Mouse (Mus musculus) cerebellum, adult (tissue): ENCODE results near the gene Zglp1.
A peak's percentile ranks its signal among the peaks of the same experiment; 100 is the strongest.

Experiments used
- ATAC-seq: cut with Nextera tagmentation; 2 replicates; pipeline ENCODE4 v1.9.2; 2017; ENCODE audit warnings: mild to moderate bottlenecking, moderate library complexity, mixed read lengths; ENCODE audit not compliant: insufficient number of reproducible peaks, low FRiP score, low TSS enrichment

Gene Zglp1

GRCm38 (mm10) chr9:21067006-21067684 is at the start of gene Zglp1:
Gene Zglp1, minus strand, starts transcription at chr9:21067093.
- no peak for ATAC-seq

DNA sequence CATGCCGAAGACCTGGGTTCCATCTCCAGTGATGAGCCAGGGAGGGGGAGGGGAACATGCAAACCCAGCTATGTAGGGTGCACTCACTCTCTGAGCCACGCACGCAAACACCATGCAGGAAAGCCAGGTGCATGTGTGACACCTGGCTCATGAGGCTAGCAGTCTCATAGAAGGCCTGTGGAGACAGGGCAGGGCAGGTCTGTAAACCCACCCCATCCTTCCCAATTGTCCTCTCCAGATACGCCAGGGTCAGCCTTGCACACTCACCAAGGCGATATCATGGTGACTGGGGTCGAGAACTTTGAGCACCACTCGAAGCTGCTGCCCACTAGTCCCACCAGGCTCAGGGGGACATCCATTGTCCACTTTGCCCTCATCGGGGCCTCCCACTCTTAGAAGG is 48.2 kb upstream of the Zglp1 start:
- no peak for ATAC-seq

GRCm38 (mm10) chr9:21114190-21114589 is 47.3 kb upstream of the Zglp1 start:
- ATAC-seq = 0 out of 2 replicates have a peak, but pooled peaks have one; percentile 58

DNA sequence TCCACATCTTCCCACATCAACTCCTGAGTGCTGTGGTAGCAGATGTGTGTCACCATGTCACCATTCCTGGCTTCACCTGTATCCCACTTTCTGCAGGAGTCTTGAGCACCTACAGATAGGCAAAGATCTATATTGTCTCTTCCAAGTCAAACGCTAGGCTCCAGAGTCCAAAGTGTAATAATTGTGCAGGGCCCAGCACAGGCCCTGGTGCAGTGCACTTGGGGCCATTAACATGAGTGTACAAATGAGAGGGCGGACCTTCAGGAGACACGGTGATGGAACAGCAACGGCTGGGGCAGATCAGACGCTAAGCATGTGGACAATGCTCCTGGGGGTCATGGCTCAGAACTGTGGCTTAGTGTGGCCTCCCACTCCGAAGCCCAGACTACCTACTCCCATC is 46.9 kb upstream of the Zglp1 start:
- no peak for ATAC-seq

- no peak for ATAC-seq
These were observed 40.8 kb upstream of the Zglp1 start for GRCm38 (mm10) chr9:21107607-21108237.

DNA sequence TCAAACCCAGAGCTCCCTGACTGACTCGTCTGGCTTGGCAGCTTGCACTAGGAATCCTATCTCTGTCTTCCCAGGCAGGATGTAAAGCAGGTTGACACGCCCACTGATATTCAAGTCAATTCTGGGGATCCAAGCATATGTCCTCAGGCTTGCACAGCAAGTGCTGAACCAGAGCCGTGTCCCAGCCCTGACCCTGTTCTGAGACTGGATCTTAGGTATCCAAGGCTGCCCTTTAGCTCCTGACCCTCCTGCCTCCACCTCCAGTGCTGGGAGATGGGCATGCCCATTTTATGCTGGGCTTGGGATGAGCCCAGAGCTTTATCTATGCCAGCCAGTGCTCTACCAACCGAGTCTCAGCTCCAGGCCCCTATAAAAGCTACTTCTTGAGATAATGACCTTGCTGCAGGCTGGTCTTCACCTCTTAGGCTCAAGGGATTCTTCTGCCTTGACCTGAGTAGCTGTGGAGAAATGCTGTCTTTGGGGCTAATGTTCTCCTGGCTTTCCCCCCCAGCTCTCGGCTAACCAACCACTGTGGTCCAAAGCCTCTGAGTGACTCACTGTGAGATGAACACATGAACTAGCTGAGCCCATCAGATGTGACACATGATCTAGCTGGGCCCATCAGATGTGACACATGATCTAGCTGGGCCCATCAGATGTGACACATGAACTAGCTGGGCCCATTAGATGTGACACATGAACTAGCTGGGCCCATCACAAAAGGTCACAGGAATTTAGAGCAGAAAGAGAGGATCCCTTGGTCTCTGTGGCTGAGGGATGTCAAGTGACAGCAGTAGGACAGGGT is 39.1 kb upstream of the Zglp1 start:
- no peak for ATAC-seq

DNA sequence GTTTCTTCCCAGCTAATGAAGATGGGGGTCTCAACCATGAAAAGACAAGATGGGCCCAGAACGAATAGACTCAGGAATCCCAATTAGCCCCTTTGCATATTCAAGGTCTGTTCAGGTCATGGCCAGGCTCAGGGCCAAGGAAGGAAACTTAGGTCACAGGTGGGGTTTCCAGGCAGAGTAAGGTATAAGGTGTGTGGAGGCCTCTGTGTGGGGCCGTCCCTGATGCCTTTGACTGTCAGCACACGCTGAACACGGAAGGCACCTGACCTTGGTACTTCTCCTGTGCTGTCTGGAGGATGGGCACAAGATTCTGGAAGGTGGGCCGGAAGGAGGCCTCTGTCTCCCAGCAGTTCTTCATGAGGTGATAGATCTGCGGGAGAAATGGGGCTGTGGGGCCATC is 37.9 kb upstream of the Zglp1 start:
- ATAC-seq = no peak

DNA sequence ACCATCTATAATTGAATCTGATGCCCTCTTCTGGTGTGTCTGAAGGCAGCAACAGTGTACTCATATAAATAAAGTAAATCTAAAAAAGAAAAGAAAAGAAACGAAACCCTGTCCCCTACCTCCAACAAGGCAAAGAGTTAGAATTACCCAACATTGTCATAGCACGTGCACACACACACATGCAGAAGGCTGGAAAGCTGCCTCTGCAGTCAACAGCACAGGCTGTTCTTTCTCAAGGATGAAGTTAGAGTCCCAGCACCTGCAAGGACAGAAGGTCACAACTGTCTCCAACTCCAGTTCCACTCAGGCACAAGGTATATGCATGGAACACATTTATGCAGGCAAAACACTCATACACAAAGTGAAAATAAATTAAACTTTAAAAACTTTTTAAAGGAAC is 35.2 kb upstream of the Zglp1 start:
- ATAC-seq = no peak

DNA sequence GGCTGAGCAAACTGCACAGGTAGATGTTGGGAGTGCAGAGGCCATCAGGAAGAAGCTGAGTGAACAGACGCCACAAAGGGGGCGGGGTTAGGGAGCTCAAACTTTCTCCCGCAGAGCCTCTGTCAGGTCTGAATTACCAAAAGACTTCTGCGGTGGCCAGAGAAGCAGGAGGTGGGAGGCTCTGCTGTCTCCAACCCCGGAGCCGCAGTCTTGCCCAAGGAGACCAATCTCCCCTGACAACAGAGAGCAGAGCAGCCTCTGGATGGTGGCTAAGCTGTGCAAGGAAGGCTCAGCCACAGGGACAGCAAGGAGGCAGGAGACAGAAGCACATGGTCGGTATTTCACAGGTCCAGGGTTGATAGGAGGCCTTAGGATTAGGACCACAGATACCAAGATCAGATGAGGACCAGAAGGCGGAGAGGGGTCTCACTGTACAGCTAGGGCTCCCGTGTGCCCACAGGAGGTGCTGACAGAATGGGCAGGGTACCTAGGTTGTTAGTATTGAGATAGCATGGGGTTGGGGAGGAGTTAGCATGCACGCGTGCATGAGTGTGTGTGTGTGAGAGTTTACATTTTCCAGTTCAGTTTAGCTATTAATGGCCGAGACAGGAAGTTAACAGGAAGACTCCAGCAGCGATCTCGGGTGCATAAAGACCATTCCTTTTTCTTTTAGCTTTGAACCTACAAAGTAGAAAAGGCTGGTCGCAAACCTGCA is 33.7 kb upstream of the Zglp1 start:
- ATAC-seq = no peak

DNA sequence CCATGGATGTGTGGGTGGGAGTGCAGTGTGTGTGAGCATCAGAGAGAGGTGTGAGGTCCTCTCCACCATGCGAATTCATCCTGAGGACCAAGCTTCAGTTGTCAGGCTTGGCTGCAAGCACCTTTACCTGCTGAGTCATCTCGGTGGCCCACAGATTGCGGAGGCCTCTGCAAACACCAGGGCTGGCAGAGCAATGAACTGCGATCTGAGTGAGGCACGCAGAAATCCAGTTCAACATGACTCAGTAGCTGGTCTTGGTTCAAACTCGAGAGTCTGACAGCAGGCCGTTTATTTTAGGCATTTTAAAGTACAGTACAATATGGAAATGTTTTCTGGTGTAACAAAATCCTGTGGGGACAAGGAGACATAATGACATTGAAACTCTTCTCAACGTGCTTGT is 30.9 kb upstream of the Zglp1 start:
- ATAC-seq = no peak

DNA sequence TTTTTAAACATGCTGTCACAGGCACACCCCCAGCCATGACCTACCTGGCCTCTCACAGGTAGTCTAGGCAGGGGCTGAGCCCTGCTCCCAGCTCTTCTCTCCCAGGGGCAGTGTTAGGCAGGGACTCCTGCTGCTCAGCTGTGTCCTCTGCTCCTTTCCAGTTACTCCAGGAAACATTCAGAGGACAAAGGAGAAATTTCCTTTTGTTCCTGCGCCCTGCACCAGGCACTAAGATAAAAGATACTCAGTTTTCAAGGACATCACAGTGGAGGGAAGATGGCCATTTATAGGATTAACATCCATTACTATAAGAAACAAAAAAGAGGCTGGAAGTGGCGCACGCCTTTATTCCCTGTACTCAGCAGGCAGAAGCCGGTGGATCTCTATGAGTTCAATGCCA is 29.1 kb upstream of the Zglp1 start:
- no peak for ATAC-seq

DNA sequence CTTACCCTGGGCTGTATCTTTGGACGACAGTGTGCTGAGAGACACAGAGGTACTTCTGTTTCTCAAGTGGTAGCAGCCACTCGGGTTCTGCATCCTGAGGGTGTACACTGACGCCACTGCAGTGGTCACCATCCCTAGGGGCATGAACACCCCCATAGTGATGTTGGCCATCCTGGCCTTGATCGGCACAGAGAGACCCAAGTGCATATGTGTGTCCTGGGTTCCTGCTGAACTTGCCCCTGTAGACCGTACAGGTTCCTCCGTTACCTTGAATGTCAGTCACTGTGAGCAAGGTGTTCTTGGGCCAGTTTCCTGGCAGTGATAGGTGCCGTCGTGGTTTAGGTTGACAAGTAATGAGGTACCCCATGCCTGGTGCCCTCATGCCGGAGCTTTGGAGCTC is 26.5 kb upstream of the Zglp1 start:
- no peak for ATAC-seq

DNA sequence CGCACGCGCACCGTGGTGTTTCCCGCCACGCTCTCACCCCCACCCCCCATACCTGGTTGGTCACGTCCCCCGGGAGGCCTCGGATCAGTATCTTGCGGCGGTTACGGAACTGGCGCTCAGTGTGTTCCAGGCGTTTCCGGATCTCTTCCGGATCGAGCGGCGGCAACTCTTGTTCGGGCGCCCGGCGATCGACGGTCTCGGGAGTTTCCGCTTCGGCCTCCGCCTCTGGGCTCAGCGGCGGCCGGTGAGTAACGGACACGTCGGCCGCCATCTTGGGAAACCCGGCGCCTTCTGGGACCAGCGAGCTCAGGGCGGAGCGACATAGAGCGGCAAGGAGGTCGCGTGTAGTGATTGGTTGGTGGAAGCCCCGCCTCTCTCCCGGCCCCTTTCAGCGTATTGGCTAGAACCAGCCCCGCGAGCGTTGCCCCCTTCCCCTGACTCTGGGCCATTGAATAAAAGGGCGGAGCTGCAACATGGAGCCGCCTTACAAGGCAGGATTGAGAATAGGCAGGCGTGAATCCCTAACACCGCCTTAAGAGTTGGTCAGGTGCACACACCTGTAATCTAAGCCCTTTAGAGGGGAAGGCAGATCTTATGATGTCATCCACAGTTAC is 24.9 kb upstream of the Zglp1 start, which contains the start of the genes Gm38431 and Raver1:
TSS of gene Gm38431 (minus strand) at position 291 of the 614 bp plus-strand sequence.
TSS of gene Raver1 (minus strand) at position 302 of the 614 bp plus-strand sequence.
- ATAC-seq = peak; percentile 97

DNA sequence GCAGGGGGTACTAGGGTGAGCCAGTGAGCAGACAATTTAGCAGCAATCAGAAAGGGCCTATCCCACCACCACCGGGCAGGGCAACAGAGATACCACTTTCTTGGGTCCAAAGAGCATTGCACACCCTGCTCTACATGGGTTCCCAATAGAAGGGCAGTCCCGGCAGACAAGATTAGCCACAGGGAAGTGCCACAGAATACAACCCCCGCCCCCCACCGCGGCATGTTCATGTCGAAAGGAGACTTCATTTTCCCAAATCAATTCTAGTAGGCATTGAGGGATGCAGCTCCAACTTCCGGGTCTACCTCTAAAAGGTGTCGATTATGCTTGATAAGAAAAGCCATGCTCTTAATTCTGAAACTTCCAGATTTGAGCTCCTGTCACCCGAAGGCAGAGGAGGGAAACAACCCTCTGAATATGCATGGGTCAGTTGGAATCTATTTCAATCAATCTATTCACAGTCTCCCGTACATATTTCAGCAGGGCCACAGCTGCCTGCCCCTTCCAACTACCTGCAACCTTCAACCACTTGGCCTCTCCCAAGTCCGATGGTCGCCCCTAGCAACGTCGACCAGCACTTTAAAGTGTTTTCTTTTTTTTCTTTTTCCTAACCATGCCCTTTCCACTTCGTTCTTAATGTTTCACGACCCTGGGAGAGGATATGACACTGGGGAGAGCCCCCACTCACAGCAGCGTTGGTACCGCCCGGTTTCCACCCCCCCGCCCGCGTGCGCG is 24.2 kb upstream of the Zglp1 start:
- no peak for ATAC-seq

- ATAC-seq = no peak
These were observed 23.6 kb upstream of the Zglp1 start for GRCm38 (mm10) chr9:21090537-21090936.

DNA sequence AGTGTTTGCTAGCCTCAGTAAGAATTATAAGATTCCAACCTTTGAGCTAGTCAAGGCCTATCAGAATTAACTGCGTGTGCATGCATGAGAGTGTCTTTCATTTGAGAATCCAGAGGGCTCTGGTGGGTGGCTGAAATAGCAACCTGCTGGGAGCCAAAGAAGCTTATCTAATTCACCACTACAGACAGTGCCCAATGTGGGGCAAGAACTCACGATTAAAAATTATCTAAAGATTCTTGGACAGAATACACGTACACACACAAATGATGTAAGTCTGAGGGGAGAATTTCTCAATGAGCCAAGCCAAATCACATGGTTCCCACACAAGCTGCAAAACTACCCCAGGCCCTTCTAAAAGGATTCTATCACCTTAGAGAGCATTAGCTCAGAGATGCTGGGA is 16.4 kb upstream of the Zglp1 start:
- ATAC-seq = no peak

DNA sequence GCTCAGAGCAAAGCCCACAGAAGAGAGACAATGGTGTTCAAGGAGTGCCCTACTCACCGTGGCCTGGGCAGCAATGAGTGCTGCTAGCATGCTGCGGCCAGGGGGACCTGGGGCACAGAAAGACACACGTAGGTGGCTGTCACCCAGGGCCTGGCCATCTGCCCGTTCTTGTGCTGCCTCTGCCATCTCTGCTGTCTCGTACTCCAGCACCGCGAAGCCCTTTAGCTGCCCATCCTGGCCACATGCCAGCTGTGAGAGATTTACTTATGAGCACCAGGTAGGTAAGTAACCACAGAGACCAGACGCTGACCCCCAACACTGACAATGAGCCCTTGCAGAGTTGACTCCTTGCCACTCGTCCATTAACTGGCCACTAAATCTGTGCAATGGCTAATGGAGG is 14.2 kb upstream of the Zglp1 start:
- no peak for ATAC-seq

DNA sequence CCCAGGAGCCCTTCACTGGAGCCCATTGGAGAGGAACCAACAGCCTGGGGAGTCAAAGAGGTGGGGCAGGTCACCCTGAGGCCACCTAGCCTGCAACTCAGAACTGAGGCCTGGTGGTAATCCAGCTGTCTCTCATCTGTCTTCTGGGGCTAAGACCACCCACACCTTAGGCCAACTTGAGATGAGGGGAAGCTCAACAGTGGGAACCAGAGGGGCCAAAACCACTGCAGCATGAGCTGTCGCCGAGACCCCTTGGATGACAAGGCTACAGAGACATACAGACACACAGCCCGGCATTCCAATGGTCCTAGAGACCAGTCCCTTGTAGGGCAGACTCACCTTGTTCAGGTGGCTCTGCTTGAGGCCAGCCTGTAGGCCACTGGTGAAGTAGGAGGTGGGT is 8.7 kb upstream of the Zglp1 start:
- ATAC-seq = no peak

DNA sequence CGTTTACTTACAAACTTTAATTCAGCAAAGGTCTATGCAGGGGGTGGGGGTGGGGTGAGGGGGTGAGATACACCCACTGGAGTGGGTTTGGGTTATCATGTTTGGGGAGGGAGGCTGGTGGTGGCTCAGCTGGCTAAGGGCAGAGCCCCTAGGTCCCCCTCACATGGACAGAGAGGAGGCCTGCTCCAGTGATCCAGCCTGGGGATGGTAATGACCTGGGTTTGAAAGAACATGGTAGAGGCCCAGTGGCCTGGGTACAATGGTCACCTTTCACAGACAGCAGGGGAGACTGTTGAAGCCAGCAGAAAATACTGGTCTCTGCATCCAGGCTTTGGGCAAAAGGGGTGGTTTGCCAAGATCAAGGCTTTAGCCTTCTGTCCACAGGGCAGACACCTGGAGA is 7.3 kb upstream of the Zglp1 start:
- ATAC-seq = no peak
